Mouse (Mus musculus) midbrain, embryonic 15.5 days (tissue): ENCODE results near the gene Krtap28-10. TPM values are rescaled to one million over a fixed set of nuclear protein-coding genes. Genes with fewer than 3 reads are reported as not detected.
A peak's percentile ranks its signal among the peaks of the same experiment; 100 is the strongest.

ENCODE experiments used
- ATAC-seq: fragments of 200-750 bp; cut with Nextera tagmentation; replicated peaks from 2 replicates; pipeline ENCODE4 v1.8.0; 2017; ENCODE audit warnings: moderate TSS enrichment
- H3K27ac ChIP-seq: fragments of 300-500 bp; sonication (generic); 2 replicates; pipeline ENCODE4 v1.5.1; 2015; ENCODE audit warnings: mild to moderate bottlenecking, inconsistent platforms
- H3K27me3 ChIP-seq: fragments of 300-500 bp; sonication (generic); replicated peaks from 2 replicates; pipeline ENCODE4 v1.6.1; 2015; ENCODE audit warnings: inconsistent platforms
- H3K36me3 ChIP-seq: fragments of 300-500 bp; sonication (generic); replicated peaks from 2 replicates; pipeline ENCODE4 v1.6.1; 2015; ENCODE audit warnings: inconsistent platforms
- H3K4me1 ChIP-seq: fragments of 300-500 bp; sonication (generic); 2 replicates; pipeline ENCODE4 v1.6.1; 2015; ENCODE audit warnings: inconsistent platforms
- H3K4me2 ChIP-seq: fragments of 300-500 bp; sonication (generic); 2 replicates; pipeline ENCODE4 v1.6.1; 2015; ENCODE audit warnings: inconsistent platforms, mild to moderate bottlenecking, moderate library complexity
- H3K4me3 ChIP-seq: fragments of 300-500 bp; sonication (generic); 2 replicates; pipeline ENCODE4 v1.5.1; 2015; ENCODE audit warnings: mild to moderate bottlenecking, inconsistent platforms
- H3K9ac ChIP-seq: fragments of 300-500 bp; sonication (generic); 2 replicates; pipeline ENCODE4 v1.6.1; 2015; ENCODE audit warnings: mild to moderate bottlenecking, inconsistent platforms
- H3K9me3 ChIP-seq: fragments of 300-500 bp; sonication (generic); 2 replicates; pipeline ENCODE4 v1.6.1; 2016; ENCODE audit warnings: inconsistent platforms
- WGBS: fragments of 180-500 bp; shearing (Covaris S2); methylation state at CpG from one replicate; pipeline ENCODE4 v1.1.7; 2015; ENCODE audit warnings: mixed read lengths; 5-methylcytosine and 5-hydroxymethylcytosine counted together
- polyA plus RNA-seq: library from polyadenylated mRNA; unstranded; fragments of >200 nt; fragmentation: Nextera tagmentation; extraction: Ambion mirVana; gene quantifications from 2 replicates; pipeline ENCODE4 v1.2.1, GENCODE M21; 2015

The Krtap28-10 gene
- polyA plus RNA-seq, 1 experiment from 2014 or later, result not detected

GRCm38 (mm10) chr1:83044882-83045427, 2.7 kb upstream of the Krtap28-10 start, which contains the start of gene Gm47969:
Gm47969 (plus strand) TSS chr1:83044932.
- Histone ChIP-seq H3K4me1 (no peaks in the 10 kb centered on the region), H3K27ac (no peak within 1 kb of the TSS), H3K9ac (no peak within 1 kb of the TSS), H3K4me3 (no peak within 1 kb of the TSS), H3K4me2 (no peak within 1 kb of the TSS), H3K27me3 (no peaks in the 10 kb centered on the region), H3K36me3 (no peaks in the 10 kb centered on the region), H3K9me3 (no peaks in the 10 kb centered on the region)
- 85% methylated on average over 5 of the region's 5 CpGs for WGBS
- no peak for ATAC-seq

GRCm38 (mm10) chr1:83039080-83039479, 3.2 kb downstream of the Krtap28-10 start:
- ATAC-seq, result no peak
- H3K4me3 ChIP-seq, result no peak overlapping the region
- H3K4me1 ChIP-seq, result 0 out of 2 replicates have a peak, but pooled peaks cover 6% of the 10 kb centered on the region
- no peaks in the 10 kb centered on the region for H3K27me3 ChIP-seq
- H3K9ac ChIP-seq, result no peak overlapping the region
- H3K36me3 ChIP-seq, result no peaks in the 10 kb centered on the region
- H3K4me2 ChIP-seq, result no peak overlapping the region
- H3K27ac ChIP-seq, result no peak overlapping the region
- 83% methylated on average over 4 of the region's 4 CpGs for WGBS
- H3K9me3 ChIP-seq, result no peaks in the 10 kb centered on the region

- peak within 1 kb of the TSS; percentile 54 for H3K4me2 ChIP-seq
- H3K36me3 ChIP-seq, result no peaks in the 10 kb centered on the region
- WGBS, result under 1% methylated on average over 25 of the region's 25 CpGs
- H3K4me1 ChIP-seq, result 0 out of 2 replicates have a peak, but pooled peaks cover 6% of the 10 kb centered on the region
- ATAC-seq, result peak; percentile 96
- H3K27me3 ChIP-seq, result no peaks in the 10 kb centered on the region
- peak within 1 kb of the TSS; percentile 44 for H3K4me3 ChIP-seq
- H3K9ac ChIP-seq, result peak within 1 kb of the TSS; percentile 41
- no peak within 1 kb of the TSS for H3K27ac ChIP-seq
- H3K9me3 ChIP-seq, result no peaks in the 10 kb centered on the region
Observed at GRCm38 (mm10) chr1:83038109-83038672, 4.1 kb downstream of the Krtap28-10 start, which contains the start of gene Slc19a3. Slc19a3 (minus strand) TSS chr1:83038448.

- H3K4me1 ChIP-seq, result 0 out of 2 replicates have a peak, but pooled peaks cover 6% of the 10 kb centered on the region
- H3K9me3 ChIP-seq, result no peaks in the 10 kb centered on the region
- no peaks in the 10 kb centered on the region for H3K27me3 ChIP-seq
- H3K27ac ChIP-seq, result no peak overlapping the region
- peak overlapping the region; percentile 54; the same call in 1 of the 2 replicates for H3K4me2 ChIP-seq
- no peaks in the 10 kb centered on the region for H3K36me3 ChIP-seq
- H3K9ac ChIP-seq, result no peak overlapping the region
- WGBS, result 67% methylated on average over 11 of the region's 11 CpGs
- H3K4me3 ChIP-seq, result no peak overlapping the region
- no peak for ATAC-seq
Observed at GRCm38 (mm10) chr1:83036892-83037667, 5.2 kb downstream of the Krtap28-10 start.

GRCm38 (mm10) chr1:83034509-83034908, 7.8 kb downstream of the Krtap28-10 start:
- Histone ChIP-seq H3K9me3 (no peaks in the 10 kb centered on the region), H3K36me3 (no peaks in the 10 kb centered on the region), H3K4me2 (no peak overlapping the region), H3K27ac (no peak overlapping the region), H3K9ac (no peak overlapping the region), H3K4me3 (no peak overlapping the region), H3K27me3 (no peaks in the 10 kb centered on the region), H3K4me1 (0 out of 2 replicates have a peak, but pooled peaks cover 6% of the 10 kb centered on the region)
- no peak for ATAC-seq
- 68% methylated on average over 5 of the region's 5 CpGs for WGBS

- H3K4me1 ChIP-seq, result 0 out of 2 replicates have a peak, but pooled peaks cover under 1% of the 10 kb centered on the region
- H3K27me3 ChIP-seq, result no peaks in the 10 kb centered on the region
- H3K4me3 ChIP-seq, result no peak overlapping the region
- no peak overlapping the region for H3K4me2 ChIP-seq
- no peak overlapping the region for H3K9ac ChIP-seq
- no peaks in the 10 kb centered on the region for H3K36me3 ChIP-seq
- ATAC-seq, result no peak
- no peak overlapping the region for H3K27ac ChIP-seq
- no peaks in the 10 kb centered on the region for H3K9me3 ChIP-seq
- WGBS, result 93% methylated on average over 6 of the region's 6 CpGs
Observed at GRCm38 (mm10) chr1:83032508-83032907, 9.8 kb downstream of the Krtap28-10 start.

- no peak overlapping the region for H3K4me3 ChIP-seq
- ATAC-seq, result no peak
- no peak overlapping the region for H3K9ac ChIP-seq
- H3K27ac ChIP-seq, result no peak overlapping the region
- H3K9me3 ChIP-seq, result no peaks in the 10 kb centered on the region
- H3K4me2 ChIP-seq, result no peak overlapping the region
- no peaks in the 10 kb centered on the region for H3K27me3 ChIP-seq
- 33% methylated on average over 1 of the region's 1 CpGs for WGBS
- no peaks in the 10 kb centered on the region for H3K4me1 ChIP-seq
- no peaks in the 10 kb centered on the region for H3K36me3 ChIP-seq
Observed at GRCm38 (mm10) chr1:83031950-83032349, 10.3 kb downstream of the Krtap28-10 start.

GRCm38 (mm10) chr1:83016556-83016955, 25.7 kb downstream of the Krtap28-10 start:
- WGBS, result 73% methylated on average over 1 of the region's 1 CpGs
- H3K4me3 ChIP-seq, result no peak overlapping the region
- H3K27me3 ChIP-seq, result no peaks in the 10 kb centered on the region
- H3K36me3 ChIP-seq, result no peaks in the 10 kb centered on the region
- H3K27ac ChIP-seq, result no peak overlapping the region
- H3K9me3 ChIP-seq, result no peaks in the 10 kb centered on the region
- ATAC-seq, result no peak
- H3K9ac ChIP-seq, result no peak overlapping the region
- no peaks in the 10 kb centered on the region for H3K4me1 ChIP-seq
- no peak overlapping the region for H3K4me2 ChIP-seq

GRCm38 (mm10) chr1:83015329-83015879, 26.9 kb downstream of the Krtap28-10 start:
- no peaks in the 10 kb centered on the region for H3K9me3 ChIP-seq
- H3K36me3 ChIP-seq, result no peaks in the 10 kb centered on the region
- H3K9ac ChIP-seq, result no peak overlapping the region
- no peak overlapping the region for H3K4me2 ChIP-seq
- no peaks in the 10 kb centered on the region for H3K27me3 ChIP-seq
- no peak overlapping the region for H3K4me3 ChIP-seq
- no peaks in the 10 kb centered on the region for H3K4me1 ChIP-seq
- WGBS, result 90% methylated on average over 10 of the region's 10 CpGs
- no peak for ATAC-seq
- no peak overlapping the region for H3K27ac ChIP-seq

GRCm38 (mm10) chr1:83014477-83014876, 27.8 kb downstream of the Krtap28-10 start:
- WGBS, result 93% methylated on average over 3 of the region's 3 CpGs
- H3K9me3 ChIP-seq, result no peaks in the 10 kb centered on the region
- no peak overlapping the region for H3K4me3 ChIP-seq
- H3K4me1 ChIP-seq, result no peaks in the 10 kb centered on the region
- ATAC-seq, result no peak
- no peak overlapping the region for H3K9ac ChIP-seq
- H3K36me3 ChIP-seq, result no peaks in the 10 kb centered on the region
- H3K27me3 ChIP-seq, result no peaks in the 10 kb centered on the region
- no peak overlapping the region for H3K27ac ChIP-seq
- H3K4me2 ChIP-seq, result no peak overlapping the region

GRCm38 (mm10) chr1:83007471-83007870, 34.8 kb downstream of the Krtap28-10 start:
- no peak overlapping the region for H3K4me3 ChIP-seq
- H3K9ac ChIP-seq, result no peak overlapping the region
- no peaks in the 10 kb centered on the region for H3K27me3 ChIP-seq
- H3K4me2 ChIP-seq, result no peak overlapping the region
- ATAC-seq, result no peak
- no peaks in the 10 kb centered on the region for H3K9me3 ChIP-seq
- H3K4me1 ChIP-seq, result no peaks in the 10 kb centered on the region
- WGBS, result 86% methylated on average over 6 of the region's 6 CpGs
- H3K27ac ChIP-seq, result no peak overlapping the region
- H3K36me3 ChIP-seq, result no peaks in the 10 kb centered on the region
